ENCODE assay signal across 20 mouse cellular contexts in the genomic region with DNA sequence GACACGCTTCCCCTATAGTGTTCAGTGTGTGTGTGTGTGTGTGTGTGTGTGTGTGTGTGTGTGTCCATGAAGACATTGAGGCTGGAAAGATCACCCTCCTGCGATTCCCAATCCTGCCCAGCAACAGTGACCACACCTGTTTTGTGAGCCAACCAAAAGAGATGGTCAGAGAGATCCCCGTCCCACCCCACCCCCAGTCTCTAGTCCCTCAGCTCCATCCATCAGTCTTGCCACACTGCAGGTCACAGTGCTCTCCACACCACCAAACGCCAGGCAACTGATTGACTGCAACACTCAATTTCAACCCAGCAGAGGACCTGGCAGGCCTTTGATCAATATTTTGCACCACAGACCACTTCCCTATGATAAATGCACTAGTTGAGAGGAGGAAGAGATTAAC.
DNase-seq lines count a peak whose midpoint lies in the region; ATAC-seq lines count a peak whose summit lies in the region.
"Had no signal": no experiment of that assay in that cellular context is flagged by ENCODE, and none has a peak within 500 bp of the region (broad histone marks: within the 10 kb centered on the region; RNA-seq: fewer than 3 reads in every experiment).

No protein-coding gene starts in this region.

- peak; percentile 68 for DNase-seq in heart, adult 11 months
- no peak for DNase-seq in retina, embryonic 14.5 days (ENCODE audit: low spot score)
- DNase-seq: adrenal gland, adult 2 months; adrenal gland, postnatal 10 days; adrenal gland, postnatal 25 days; cerebellum, adult 11 months; cerebellum, adult 18-20 months; cerebellum, adult 8-10 months; cerebellum, adult 9-11 months; cerebellum, postnatal 14 days; cerebellum, postnatal 36 days had no signal

- no peaks in the 10 kb centered on the region for H3K36me3 ChIP-seq in heart, embryonic 11.5 days (ENCODE audit: control insufficient read depth, insufficient read depth, low read length)
- no peaks in the 10 kb centered on the region for H3K36me3 ChIP-seq in neural tube, embryonic 12.5 days
- no peaks in the 10 kb centered on the region for H3K36me3 ChIP-seq in neural tube, embryonic 13.5 days
- H3K36me3 ChIP-seq: embryonic facial prominence, embryonic 13.5 days; embryonic facial prominence, embryonic 15.5 days; forebrain, embryonic 10.5 days; forebrain, embryonic 12.5 days had no signal

- no peaks in the 10 kb centered on the region for H3K9me3 ChIP-seq in heart, embryonic 11.5 days (replicated peaks; ENCODE audit: control insufficient read depth, low read length)
- no peaks in the 10 kb centered on the region for H3K9me3 ChIP-seq in neural tube, embryonic 12.5 days
- H3K9me3 ChIP-seq in neural tube, embryonic 13.5 days, result peaks cover 1% of the 10 kb centered on the region; the same call in 1 of the 2 replicates
- H3K9me3 ChIP-seq: embryonic facial prominence, embryonic 13.5 days; embryonic facial prominence, embryonic 15.5 days; forebrain, embryonic 10.5 days; forebrain, embryonic 12.5 days had no signal

- H3K4me2 ChIP-seq in heart, embryonic 11.5 days, result no peak overlapping the region
- H3K4me2 ChIP-seq in neural tube, embryonic 12.5 days (replicated peaks), result no peak overlapping the region
- H3K4me2 ChIP-seq in neural tube, embryonic 13.5 days, result no peak overlapping the region
- H3K4me2 ChIP-seq: embryonic facial prominence, embryonic 13.5 days; embryonic facial prominence, embryonic 15.5 days; forebrain, embryonic 12.5 days had no signal

- H3K27me3 ChIP-seq in heart, embryonic 11.5 days (ENCODE audit: control insufficient read depth, insufficient read depth, low read length), result no peaks in the 10 kb centered on the region
- H3K27me3 ChIP-seq in neural tube, embryonic 12.5 days (replicated peaks), result no peaks in the 10 kb centered on the region
- no peaks in the 10 kb centered on the region for H3K27me3 ChIP-seq in neural tube, embryonic 13.5 days
- H3K27me3 ChIP-seq: embryonic facial prominence, embryonic 13.5 days; embryonic facial prominence, embryonic 15.5 days; forebrain, embryonic 12.5 days had no signal

- H3K27ac ChIP-seq in heart, embryonic 11.5 days (ENCODE audit: low read depth, low read length), result no peak overlapping the region
- no peak overlapping the region for H3K27ac ChIP-seq in neural tube, embryonic 12.5 days
- 0 out of 2 replicates have a peak overlapping the region, but pooled peaks have one; percentile 6 for H3K27ac ChIP-seq in neural tube, embryonic 13.5 days (replicated peaks)
- H3K27ac ChIP-seq: embryonic facial prominence, embryonic 13.5 days; embryonic facial prominence, embryonic 15.5 days; forebrain, embryonic 12.5 days had no signal

- H3K9ac ChIP-seq in heart, embryonic 11.5 days (ENCODE audit: low read depth, low read length), result no peak overlapping the region
- no peak overlapping the region for H3K9ac ChIP-seq in neural tube, embryonic 12.5 days
- no peak overlapping the region for H3K9ac ChIP-seq in neural tube, embryonic 13.5 days
- H3K9ac ChIP-seq: embryonic facial prominence, embryonic 13.5 days; embryonic facial prominence, embryonic 15.5 days; forebrain, embryonic 12.5 days had no signal

- H3K4me1 ChIP-seq in heart, embryonic 11.5 days (ENCODE audit: control insufficient read depth, insufficient read depth, low read length), result no peaks in the 10 kb centered on the region
- 0 out of 2 replicates have a peak, but pooled peaks cover 4% of the 10 kb centered on the region for H3K4me1 ChIP-seq in neural tube, embryonic 12.5 days
- peaks cover 15% of the 10 kb centered on the region for H3K4me1 ChIP-seq in neural tube, embryonic 13.5 days (replicated peaks)
- H3K4me1 ChIP-seq: embryonic facial prominence, embryonic 13.5 days; embryonic facial prominence, embryonic 15.5 days had no signal

- ATAC-seq in heart, embryonic 11.5 days (replicated peaks; ENCODE audit: insufficient number of reproducible peaks, low FRiP score, low TSS enrichment), result no peak
- peak; percentile 53; the same call in 1 of the 2 replicates for ATAC-seq in neural tube, embryonic 12.5 days (ENCODE audit: low FRiP score, low read depth)
- peak; percentile 47; the same call in 1 of the 2 replicates for ATAC-seq in neural tube, embryonic 13.5 days (ENCODE audit: low read depth)
- ATAC-seq: forebrain, embryonic 16.5 days had no signal

- WGBS in heart, embryonic 11.5 days (ENCODE audit: insufficient replicate concordance), result 70% methylated on average over 4 of the region's 4 CpGs
- WGBS in neural tube, embryonic 12.5 days, result 67% methylated on average over 4 of the region's 4 CpGs
- 53% methylated on average over 4 of the region's 4 CpGs for WGBS in neural tube, embryonic 13.5 days

- no peak overlapping the region for H3K4me3 ChIP-seq in heart, embryonic 11.5 days (ENCODE audit: low read depth, low read length)
- H3K4me3 ChIP-seq in neural tube, embryonic 12.5 days, result no peak overlapping the region
- no peak overlapping the region for H3K4me3 ChIP-seq in neural tube, embryonic 13.5 days
- H3K4me3 ChIP-seq: embryonic facial prominence, embryonic 13.5 days; embryonic facial prominence, embryonic 15.5 days; erythroblast, embryonic 14.5 days; forebrain, embryonic 10.5 days; forebrain, embryonic 12.5 days had no signal
